Mouse (Mus musculus): ENCODE data around the gene Mafk.

DNA sequence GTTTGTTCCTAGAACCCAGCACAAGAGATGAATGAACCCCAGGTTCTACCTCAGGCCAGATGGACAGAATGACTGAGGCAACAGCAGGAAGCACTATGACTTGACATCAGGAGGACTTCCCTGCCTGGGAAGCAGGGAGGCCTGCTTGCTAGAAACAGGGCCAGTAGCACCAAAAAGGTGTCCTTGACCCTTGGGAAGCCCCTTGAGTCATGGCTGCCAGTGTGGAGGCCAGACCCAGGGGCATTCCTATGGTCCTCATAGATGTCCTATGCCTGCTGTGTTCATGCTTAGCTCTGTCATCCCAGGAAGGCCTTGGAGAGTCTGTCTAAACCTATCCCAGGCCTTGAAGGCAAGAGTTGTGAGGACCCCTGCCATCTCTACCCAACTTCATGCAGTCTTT lies 25.1 kb downstream of the Mafk start:
- TF ChIP-seq CTCF (conservative IDR thresholded peaks at IDR 0.05; ENCODE audit: insufficient read depth, insufficient read length, low read depth, low read length): no peak
- no peak for TF ChIP-seq POLR2A (IDR thresholded peaks at IDR 0.05; ENCODE audit: low read depth, low read length)
